Mouse (Mus musculus): ENCODE data around the gene Dpep2nb. TPM values are rescaled to one million over a fixed set of nuclear protein-coding genes. Genes with fewer than 3 reads are reported as not detected.
"Not testable (repeated sequence)": the region's sequence is repeated elsewhere in the genome, so short reads cannot be mapped to it uniquely, and the experiment has no call there.

Dpep2nb gene
- polyA plus RNA-seq, 1 experiment from 2014 or later, result not detected

GRCm38 (mm10) chr8:106043055-106043454 lies 37.3 kb upstream of the Dpep2nb start:
- Histone ChIP-seq H3K9me3 (ENCODE audit: control insufficient read depth, low read length) (no peaks in the 10 kb centered on the region), H3K9ac (ENCODE audit: low read depth, low read length) (no peak overlapping the region), H3K36me3 (ENCODE audit: control insufficient read depth, insufficient read depth, low read length) (peaks cover 8% of the 10 kb centered on the region), H3K4me1 (ENCODE audit: control insufficient read depth, insufficient read depth, low read depth, low read length) (no peaks in the 10 kb centered on the region), H3K27ac (ENCODE audit: low read depth, low read length) (no peak overlapping the region), H3K4me2 (ENCODE audit: low read length) (no peak overlapping the region), H3K4me3 (ENCODE audit: low read length) (no peak overlapping the region), H3K27me3 (replicated peaks; ENCODE audit: control insufficient read depth, insufficient read depth, low read length) (no peaks in the 10 kb centered on the region)
- WGBS, result 60% methylated on average over 2 of the region's 2 CpGs
- ATAC-seq, result no peak

GRCm38 (mm10) chr8:106040218-106040617 lies 34.4 kb upstream of the Dpep2nb start:
- ATAC-seq, result no peak
- Histone ChIP-seq H3K9ac (ENCODE audit: low read depth, low read length) (no peak overlapping the region), H3K27me3 (replicated peaks; ENCODE audit: control insufficient read depth, insufficient read depth, low read length) (no peaks in the 10 kb centered on the region), H3K4me3 (ENCODE audit: low read length) (no peak overlapping the region), H3K27ac (ENCODE audit: low read depth, low read length) (no peak overlapping the region), H3K4me2 (ENCODE audit: low read length) (no peak overlapping the region), H3K36me3 (ENCODE audit: control insufficient read depth, insufficient read depth, low read length) (peaks cover 5% of the 10 kb centered on the region), H3K9me3 (ENCODE audit: control insufficient read depth, low read length) (no peaks in the 10 kb centered on the region), H3K4me1 (ENCODE audit: control insufficient read depth, insufficient read depth, low read depth, low read length) (no peaks in the 10 kb centered on the region)
- WGBS, result 82% methylated on average over 4 of the region's 4 CpGs

- Histone ChIP-seq H3K4me2 (ENCODE audit: low read length) (no peak overlapping the region), H3K9me3 (ENCODE audit: control insufficient read depth, low read length) (no peaks in the 10 kb centered on the region), H3K4me1 (ENCODE audit: control insufficient read depth, insufficient read depth, low read depth, low read length) (no peaks in the 10 kb centered on the region), H3K27ac (ENCODE audit: low read depth, low read length) (no peak overlapping the region), H3K27me3 (replicated peaks; ENCODE audit: control insufficient read depth, insufficient read depth, low read length) (no peaks in the 10 kb centered on the region), H3K36me3 (ENCODE audit: control insufficient read depth, insufficient read depth, low read length) (peaks cover 5% of the 10 kb centered on the region), H3K4me3 (ENCODE audit: low read length) (no peak overlapping the region), H3K9ac (ENCODE audit: low read depth, low read length) (no peak overlapping the region)
- WGBS, result 83% methylated on average over 4 of the region's 4 CpGs
- ATAC-seq, result no peak
Observed at GRCm38 (mm10) chr8:106039605-106040004, 33.8 kb upstream of the Dpep2nb start.

- no peaks in the 10 kb centered on the region for H3K4me1 ChIP-seq (ENCODE audit: control insufficient read depth, insufficient read depth, low read depth, low read length)
- no peak overlapping the region for H3K27ac ChIP-seq (ENCODE audit: low read depth, low read length)
- no peak overlapping the region for H3K9ac ChIP-seq (ENCODE audit: low read depth, low read length)
- H3K4me3 ChIP-seq (ENCODE audit: low read length), result no peak overlapping the region
- no peak overlapping the region for H3K4me2 ChIP-seq (ENCODE audit: low read length)
- H3K27me3 ChIP-seq (replicated peaks; ENCODE audit: control insufficient read depth, insufficient read depth, low read length), result no peaks in the 10 kb centered on the region
- WGBS, result 93% methylated on average over 10 of the region's 10 CpGs
- H3K9me3 ChIP-seq (ENCODE audit: control insufficient read depth, low read length), result no peaks in the 10 kb centered on the region
- ATAC-seq, result no peak
- H3K36me3 ChIP-seq (ENCODE audit: control insufficient read depth, insufficient read depth, low read length), result peaks cover 5% of the 10 kb centered on the region
Observed at GRCm38 (mm10) chr8:106038721-106039120, 32.9 kb upstream of the Dpep2nb start.

- Histone ChIP-seq H3K9ac (ENCODE audit: low read depth, low read length) (no peak overlapping the region), H3K9me3 (ENCODE audit: control insufficient read depth, low read length) (no peaks in the 10 kb centered on the region), H3K4me2 (ENCODE audit: low read length) (no peak overlapping the region), H3K27ac (ENCODE audit: low read depth, low read length) (no peak overlapping the region), H3K27me3 (replicated peaks; ENCODE audit: control insufficient read depth, insufficient read depth, low read length) (no peaks in the 10 kb centered on the region), H3K4me3 (ENCODE audit: low read length) (no peak overlapping the region), H3K4me1 (ENCODE audit: control insufficient read depth, insufficient read depth, low read depth, low read length) (no peaks in the 10 kb centered on the region), H3K36me3 (ENCODE audit: control insufficient read depth, insufficient read depth, low read length) (no peaks in the 10 kb centered on the region)
- ATAC-seq, result peak; percentile 76
Observed at GRCm38 (mm10) chr8:106022483-106022882, 16.7 kb upstream of the Dpep2nb start.

- H3K4me2 ChIP-seq (ENCODE audit: low read length), result no peak overlapping the region
- ATAC-seq, result no peak
- 92% methylated on average over 3 of the region's 3 CpGs for WGBS
- peaks cover 3% of the 10 kb centered on the region; the same call in 1 of the 2 replicates for H3K36me3 ChIP-seq (ENCODE audit: control insufficient read depth, insufficient read depth, low read length)
- no peaks in the 10 kb centered on the region for H3K4me1 ChIP-seq (ENCODE audit: control insufficient read depth, insufficient read depth, low read depth, low read length)
- H3K27me3 ChIP-seq (replicated peaks; ENCODE audit: control insufficient read depth, insufficient read depth, low read length), result no peaks in the 10 kb centered on the region
- no peak overlapping the region for H3K27ac ChIP-seq (ENCODE audit: low read depth, low read length)
- H3K9me3 ChIP-seq (ENCODE audit: control insufficient read depth, low read length), result no peaks in the 10 kb centered on the region
- H3K4me3 ChIP-seq (ENCODE audit: low read length), result no peak overlapping the region
- no peak overlapping the region for H3K9ac ChIP-seq (ENCODE audit: low read depth, low read length)
Observed at GRCm38 (mm10) chr8:106018039-106018438, 12.3 kb upstream of the Dpep2nb start.

- no peak overlapping the region for H3K4me3 ChIP-seq (ENCODE audit: low read length)
- 92% methylated on average over 7 of the region's 7 CpGs for WGBS
- ATAC-seq, result no peak
Observed at GRCm38 (mm10) chr8:106017130-106017529, 11.4 kb upstream of the Dpep2nb start.

GRCm38 (mm10) chr8:106016284-106016683 lies 10.5 kb upstream of the Dpep2nb start:
- ATAC-seq, result no peak

More at GRCm38 (mm10) chr8:106017130-106017529, 11.4 kb upstream of the Dpep2nb start:
- Histone ChIP-seq H3K4me2 (ENCODE audit: low read length) (no peak overlapping the region), H3K27me3 (replicated peaks; ENCODE audit: control insufficient read depth, insufficient read depth, low read length) (no peaks in the 10 kb centered on the region), H3K9me3 (ENCODE audit: control insufficient read depth, low read length) (no peaks in the 10 kb centered on the region), H3K27ac (ENCODE audit: low read depth, low read length) (no peak overlapping the region), H3K36me3 (ENCODE audit: control insufficient read depth, insufficient read depth, low read length) (peaks cover 3% of the 10 kb centered on the region; the same call in 1 of the 2 replicates), H3K4me1 (ENCODE audit: control insufficient read depth, insufficient read depth, low read depth, low read length) (no peaks in the 10 kb centered on the region; the same call in 1 of the 2 replicates), H3K9ac (ENCODE audit: low read depth, low read length) (no peak overlapping the region)

GRCm38 (mm10) chr8:106012203-106012602 lies 6.4 kb upstream of the Dpep2nb start:
- not testable (repeated sequence) for ATAC-seq
- WGBS, result 84% methylated on average over 8 of the region's 8 CpGs

More at GRCm38 (mm10) chr8:106016284-106016683, 10.5 kb upstream of the Dpep2nb start:
- 94% methylated on average over 6 of the region's 6 CpGs for WGBS
- peaks cover 3% of the 10 kb centered on the region for H3K4me1 ChIP-seq (ENCODE audit: control insufficient read depth, insufficient read depth, low read depth, low read length)
- no peak overlapping the region for H3K4me3 ChIP-seq (ENCODE audit: low read length)
- H3K36me3 ChIP-seq (ENCODE audit: control insufficient read depth, insufficient read depth, low read length), result peaks cover 3% of the 10 kb centered on the region; the same call in 1 of the 2 replicates
- no peak overlapping the region for H3K27ac ChIP-seq (ENCODE audit: low read depth, low read length)
- H3K27me3 ChIP-seq (replicated peaks; ENCODE audit: control insufficient read depth, insufficient read depth, low read length), result no peaks in the 10 kb centered on the region
- H3K9me3 ChIP-seq (ENCODE audit: control insufficient read depth, low read length), result no peaks in the 10 kb centered on the region
- no peak overlapping the region for H3K9ac ChIP-seq (ENCODE audit: low read depth, low read length)
- H3K4me2 ChIP-seq (ENCODE audit: low read length), result no peak overlapping the region

GRCm38 (mm10) chr8:106011643-106011986 lies 5.8 kb upstream of the Dpep2nb start, which contains the start of gene Ddx28:
Gene Ddx28 (minus strand): TSS chr8:106011882.
- peak within 1 kb of the TSS; percentile 69 for H3K4me3 ChIP-seq (ENCODE audit: low read length)
- no peaks in the 10 kb centered on the region for H3K9me3 ChIP-seq (ENCODE audit: control insufficient read depth, low read length)
- peak; percentile 37 for ATAC-seq
- peak within 1 kb of the TSS; percentile 77 for H3K27ac ChIP-seq (ENCODE audit: low read depth, low read length)
- H3K4me1 ChIP-seq (ENCODE audit: control insufficient read depth, insufficient read depth, low read depth, low read length), result peaks cover 14% of the 10 kb centered on the region
- H3K36me3 ChIP-seq (ENCODE audit: control insufficient read depth, insufficient read depth, low read length), result peaks cover 3% of the 10 kb centered on the region; the same call in 1 of the 2 replicates
- WGBS, result under 1% methylated on average over 6 of the region's 6 CpGs
- H3K9ac ChIP-seq (ENCODE audit: low read depth, low read length), result peak within 1 kb of the TSS; percentile 73
- H3K27me3 ChIP-seq (replicated peaks; ENCODE audit: control insufficient read depth, insufficient read depth, low read length), result no peaks in the 10 kb centered on the region
- H3K4me2 ChIP-seq (ENCODE audit: low read length), result peak within 1 kb of the TSS; percentile 97

More at GRCm38 (mm10) chr8:106012203-106012602, 6.4 kb upstream of the Dpep2nb start:
- peak overlapping the region; percentile 69 for H3K4me3 ChIP-seq (ENCODE audit: low read length)
- H3K9ac ChIP-seq (ENCODE audit: low read depth, low read length), result peak overlapping the region; percentile 41; the same call in 1 of the 2 replicates
- not testable (repeated sequence) for H3K9me3 ChIP-seq (ENCODE audit: control insufficient read depth, low read length); H3K36me3 ChIP-seq (ENCODE audit: control insufficient read depth, insufficient read depth, low read length); H3K27ac ChIP-seq (ENCODE audit: low read depth, low read length); H3K27me3 ChIP-seq (replicated peaks; ENCODE audit: control insufficient read depth, insufficient read depth, low read length)
- H3K4me1 ChIP-seq (ENCODE audit: control insufficient read depth, insufficient read depth, low read depth, low read length), result peaks cover 14% of the 10 kb centered on the region
- peak overlapping the region; percentile 97 for H3K4me2 ChIP-seq (ENCODE audit: low read length)

Data from hindbrain, embryonic 16.5 days (tissue).